Comparison of ENCODE assay signal across 8 mouse cellular contexts in the genomic region with DNA sequence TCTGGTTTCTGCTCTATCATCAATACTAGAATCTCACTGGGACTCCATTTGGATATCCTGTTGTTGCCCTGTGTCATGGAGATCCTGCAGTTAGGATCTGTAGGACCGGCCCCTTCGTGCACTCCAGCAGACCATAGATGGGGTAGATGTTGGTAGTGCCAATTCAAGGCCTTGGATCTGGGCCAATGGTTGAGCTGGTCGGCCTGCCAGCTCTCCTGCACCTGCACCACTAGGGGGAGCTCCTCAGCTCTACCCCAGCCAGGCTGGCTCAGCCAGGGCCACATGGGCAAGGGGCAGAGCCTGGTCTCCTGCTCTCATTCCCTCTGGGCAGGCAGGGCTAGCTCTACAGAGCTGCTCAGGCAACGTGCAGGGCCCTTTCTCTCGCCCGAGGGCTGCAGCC.
DNase-seq lines count a peak whose midpoint lies in the region; ATAC-seq and TF ChIP-seq lines count a peak whose summit lies in the region.

No protein-coding gene starts in this region.

- 68% methylated on average over 6 of the region's 6 CpGs for WGBS in liver, embryonic 12.5 days (ENCODE audit: insufficient replicate concordance)
- WGBS in small intestine, adult 2 months = 72% methylated on average over 6 of the region's 6 CpGs
- 85% methylated on average over 6 of the region's 6 CpGs for WGBS in forebrain, embryonic 10.5 days

- no peak overlapping the region for H3K4me3 ChIP-seq in liver, embryonic 12.5 days
- H3K4me3 ChIP-seq in small intestine, adult 2 months (ENCODE audit: low read depth, low read length) = no peak overlapping the region
- H3K4me3 ChIP-seq in forebrain, embryonic 10.5 days = no peak overlapping the region

- ATAC-seq in CD4-positive, CD25-positive, alpha-beta regulatory T cell, adult 4 months = no peak
- ATAC-seq in liver, embryonic 12.5 days = peak; percentile 59

- TF ChIP-seq CTCF in small intestine, adult 2 months (IDR thresholded peaks at IDR 0.05; ENCODE audit: extremely low read depth, insufficient read length, insufficient replicate concordance, low read depth, low read length) = peak; percentile 82

- no peak for TF ChIP-seq POLR2A in small intestine, adult 2 months (IDR thresholded peaks at IDR 0.05; ENCODE audit: low read depth, low read length)

- H3K9me3 ChIP-seq in liver, embryonic 12.5 days (replicated peaks) = no peaks in the 10 kb centered on the region
- no peaks in the 10 kb centered on the region for H3K9me3 ChIP-seq in forebrain, embryonic 10.5 days

- no peaks in the 10 kb centered on the region for H3K36me3 ChIP-seq in liver, embryonic 12.5 days
- H3K36me3 ChIP-seq in small intestine, adult 2 months (ENCODE audit: control insufficient read depth, insufficient read depth, low read length) = 0 out of 2 replicates have a peak, but pooled peaks cover 1% of the 10 kb centered on the region
- H3K36me3 ChIP-seq in forebrain, embryonic 10.5 days (replicated peaks) = peaks cover 10% of the 10 kb centered on the region

- H3K9ac ChIP-seq in liver, embryonic 12.5 days = no peak overlapping the region

- no peaks in the 10 kb centered on the region for H3K27me3 ChIP-seq in liver, embryonic 12.5 days (replicated peaks)
- no peaks in the 10 kb centered on the region for H3K27me3 ChIP-seq in small intestine, adult 2 months (ENCODE audit: control insufficient read depth, insufficient read depth, low read length)
- no peaks in the 10 kb centered on the region for H3K27me3 ChIP-seq in forebrain, embryonic 10.5 days (ENCODE audit: poor library complexity, severe bottlenecking)

- H3K4me2 ChIP-seq in liver, embryonic 12.5 days = no peak overlapping the region

- no peaks in the 10 kb centered on the region for H3K4me1 ChIP-seq in liver, embryonic 12.5 days
- no peaks in the 10 kb centered on the region for H3K4me1 ChIP-seq in small intestine, adult 2 months (ENCODE audit: control insufficient read depth, insufficient read depth, insufficient read length, low read length)
- no peaks in the 10 kb centered on the region for H3K4me1 ChIP-seq in forebrain, embryonic 10.5 days

- peak; percentile 79 for DNase-seq in CD4-positive, CD25-positive, alpha-beta regulatory T cell, adult 2 months (ENCODE audit: low read depth, low spot score)
- peak; percentile 43 for DNase-seq in ovary, postnatal 36 days (ENCODE audit: low spot score)
- no peak for DNase-seq in ovary, postnatal 10 days (ENCODE audit: low spot score)
- peak; percentile 49 for DNase-seq in gastrocnemius, adult 18-20 months (ENCODE audit: low spot score)
- DNase-seq in forebrain, embryonic 10.5 days (ENCODE audit: extremely low spot score, low spot score) = no peak

- no peak overlapping the region for H3K27ac ChIP-seq in liver, embryonic 12.5 days
- H3K27ac ChIP-seq in small intestine, adult 2 months (ENCODE audit: insufficient read depth, low read depth, low read length) = no peak overlapping the region
- H3K27ac ChIP-seq in forebrain, embryonic 10.5 days = no peak overlapping the region

Comparison
In these comparisons a context has a peak if more than half of its experiments do, and no peak if none do; other contexts are left out.
1. DNase-seq: peak in CD4-positive, CD25-positive, alpha-beta regulatory T cell, adult 2 months (single experiment), ovary, postnatal 36 days (single experiment) and gastrocnemius, adult 18-20 months (single experiment); none in ovary, postnatal 10 days (single experiment) and forebrain, embryonic 10.5 days (single experiment).